Mouse (Mus musculus) intestine, postnatal 0 days (tissue): ENCODE results near the gene Gmds. TPM values are rescaled to one million over a fixed set of nuclear protein-coding genes. Genes with fewer than 3 reads are reported as not detected.

Source experiments
- ATAC-seq: fragments of 200-750 bp; cut with Nextera tagmentation; 2 replicates; pipeline ENCODE4 v1.8.0; 2017; ENCODE audit warnings: mild to moderate bottlenecking, moderate TSS enrichment, moderate library complexity
- H3K27ac ChIP-seq: fragments of 300-500 bp; sonication (generic); 2 replicates; pipeline ENCODE4 v1.5.1; 2014; ENCODE audit warnings: mild to moderate bottlenecking, low read depth, low read length, moderate library complexity
- H3K27me3 ChIP-seq: fragments of 300-500 bp; sonication (generic); replicated peaks from 2 replicates; pipeline ENCODE4 v1.6.1; 2014; ENCODE audit warnings: low read length, mixed read lengths; ENCODE audit not compliant: control insufficient read depth, insufficient read depth
- H3K36me3 ChIP-seq: fragments of 300-500 bp; sonication (generic); 2 replicates; pipeline ENCODE4 v1.6.1; 2014; ENCODE audit warnings: mild to moderate bottlenecking, moderate library complexity; ENCODE audit not compliant: control insufficient read depth, insufficient read depth
- H3K4me1 ChIP-seq: fragments of 300-500 bp; sonication (generic); replicated peaks from 2 replicates; pipeline ENCODE4 v1.6.1; 2014; ENCODE audit warnings: antibody characterized with exemption, low read length, mixed read lengths; ENCODE audit not compliant: control insufficient read depth, insufficient read depth
- H3K4me2 ChIP-seq: fragments of 300-500 bp; sonication (generic); replicated peaks from 2 replicates; pipeline ENCODE4 v1.6.1; 2014; ENCODE audit warnings: low read depth, mild to moderate bottlenecking, moderate library complexity
- H3K4me3 ChIP-seq: fragments of 300-500 bp; sonication (generic); 2 replicates; pipeline ENCODE4 v1.5.1; 2014; ENCODE audit warnings: low read depth, low read length
- H3K9ac ChIP-seq: fragments of 300-500 bp; sonication (generic); 2 replicates; pipeline ENCODE4 v1.6.1; 2014; ENCODE audit warnings: mild to moderate bottlenecking, low read depth, low read length
- H3K9me3 ChIP-seq: fragments of 300-500 bp; sonication (generic); 2 replicates; pipeline ENCODE4 v1.6.1; 2016; ENCODE audit warnings: mixed run types; ENCODE audit not compliant: control insufficient read depth
- CTCF ChIP-seq: sonication (generic); IDR thresholded peaks from 2 replicates; pipeline ENCODE4 v1.5.1; 2016; ENCODE audit warnings: low read depth, mild to moderate bottlenecking, control low read depth, antibody characterized with exemption, moderate library complexity
- WGBS: fragments of 180-500 bp; shearing (Covaris S2); extraction: QIAGEN DNeasy Blood & Tissue Kit; methylation state at CpG from one replicate; pipeline ENCODE4 v1.1.7; 2014; 5-methylcytosine and 5-hydroxymethylcytosine counted together
- polyA plus RNA-seq: library from polyadenylated mRNA; unstranded; fragments of >200 nt; fragmentation: Nextera tagmentation; extraction: Ambion mirVana; gene quantifications from 2 replicates; pipeline ENCODE4 v1.2.1, GENCODE M21; 2015

Gene Gmds
- polyA plus RNA-seq: 105 and 126 TPM in 2 replicates

DNA sequence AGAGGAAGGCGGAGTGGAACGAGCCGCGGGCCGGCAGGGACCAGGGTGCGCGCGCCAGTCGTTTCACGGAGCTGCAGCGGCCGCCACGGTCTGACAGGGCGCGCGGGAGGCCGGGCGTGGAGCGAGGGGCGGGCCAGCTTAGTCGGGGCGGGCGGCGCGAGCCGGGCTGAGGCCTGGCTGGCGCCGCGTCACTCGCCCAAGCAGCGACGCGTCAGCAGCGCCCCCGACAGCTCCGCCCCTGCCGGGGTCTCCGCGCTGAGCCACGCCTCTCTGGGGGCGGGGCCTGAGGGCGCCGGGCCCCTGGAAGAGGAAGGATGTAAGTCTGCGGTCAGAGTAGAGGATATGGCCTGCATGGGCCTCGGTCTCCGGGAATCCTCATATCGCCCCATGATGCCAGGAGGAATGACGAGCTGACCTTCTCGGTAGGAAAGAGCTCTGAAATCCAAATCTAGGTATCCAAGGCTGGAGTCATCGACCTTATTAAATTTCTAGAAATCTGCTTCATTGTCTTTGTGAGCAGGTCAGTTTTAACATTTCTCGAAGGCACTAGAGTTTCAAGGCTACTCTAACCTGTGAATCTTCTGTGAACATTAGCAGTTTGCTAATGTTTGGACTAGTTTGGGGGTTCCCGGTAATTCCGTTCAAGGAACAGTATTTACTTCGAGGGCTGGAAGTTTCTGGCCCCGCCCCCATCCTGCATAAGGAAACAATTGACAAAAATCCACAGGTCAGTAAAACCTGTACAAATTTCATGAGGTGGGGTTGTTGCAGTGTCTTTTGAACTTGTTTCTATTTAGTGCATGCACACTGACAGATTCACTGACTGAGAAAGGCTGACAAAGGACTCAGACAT is at the start of gene Gmds:
TSS of gene Gmds (minus strand) at position 228 of the 853 bp plus-strand sequence.
- no peak for TF ChIP-seq CTCF
- H3K9me3 ChIP-seq: no peaks in the 10 kb centered on the region
- peaks cover 1% of the 10 kb centered on the region; the same call in 1 of the 2 replicates for H3K36me3 ChIP-seq
- H3K27ac ChIP-seq: peak within 1 kb of the TSS; percentile 82
- WGBS: 2% methylated on average over 50 of the region's 55 CpGs
- H3K4me1 ChIP-seq: no peaks in the 10 kb centered on the region
- peak within 1 kb of the TSS; percentile 59 for H3K9ac ChIP-seq
- peak; percentile 96 for ATAC-seq
- peak within 1 kb of the TSS; percentile 55 for H3K4me3 ChIP-seq
- H3K27me3 ChIP-seq: no peaks in the 10 kb centered on the region
- peak within 1 kb of the TSS; percentile 83 for H3K4me2 ChIP-seq

DNA sequence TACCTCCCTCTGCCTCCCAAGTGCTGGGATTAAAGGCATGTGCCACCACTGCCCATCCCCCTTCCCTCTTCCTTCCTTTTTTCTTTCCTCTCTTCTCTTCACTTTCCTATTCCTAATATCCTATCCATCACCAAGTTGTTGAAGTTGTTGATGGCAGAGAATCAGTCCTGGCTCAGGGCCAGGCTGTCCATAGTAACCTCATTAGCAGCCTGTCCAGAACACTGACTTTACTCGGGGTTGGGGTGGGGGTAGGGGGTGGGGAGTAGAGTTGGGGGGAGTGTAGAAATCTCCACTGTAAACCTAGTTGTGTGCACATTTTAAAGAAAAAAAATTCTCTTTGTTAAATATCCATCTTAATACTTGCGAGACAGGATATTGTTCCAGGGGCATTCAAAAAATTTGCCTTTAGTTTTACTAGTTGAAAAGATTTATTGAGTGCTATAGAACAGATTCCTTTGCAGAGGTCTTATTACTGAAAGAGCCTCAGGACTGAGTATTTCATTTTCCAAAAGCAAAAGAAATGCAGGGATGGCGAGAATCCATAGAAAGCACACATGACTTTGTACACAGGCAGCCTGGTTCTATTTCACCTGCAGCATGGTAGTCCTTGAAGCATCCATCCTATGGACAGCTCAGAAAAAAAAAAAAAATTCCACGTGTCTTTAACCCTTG is 47.0 kb upstream of the Gmds start:
- no peak overlapping the region for H3K4me3 ChIP-seq
- ATAC-seq: no peak
- H3K27ac ChIP-seq: no peak overlapping the region
- TF ChIP-seq CTCF: no peak
- WGBS: 66% methylated on average over 4 of the region's 4 CpGs
- no peaks in the 10 kb centered on the region for H3K27me3 ChIP-seq
- H3K4me1 ChIP-seq: no peaks in the 10 kb centered on the region
- no peaks in the 10 kb centered on the region for H3K9me3 ChIP-seq
- no peaks in the 10 kb centered on the region for H3K36me3 ChIP-seq
- no peak overlapping the region for H3K4me2 ChIP-seq
- no peak overlapping the region for H3K9ac ChIP-seq

DNA sequence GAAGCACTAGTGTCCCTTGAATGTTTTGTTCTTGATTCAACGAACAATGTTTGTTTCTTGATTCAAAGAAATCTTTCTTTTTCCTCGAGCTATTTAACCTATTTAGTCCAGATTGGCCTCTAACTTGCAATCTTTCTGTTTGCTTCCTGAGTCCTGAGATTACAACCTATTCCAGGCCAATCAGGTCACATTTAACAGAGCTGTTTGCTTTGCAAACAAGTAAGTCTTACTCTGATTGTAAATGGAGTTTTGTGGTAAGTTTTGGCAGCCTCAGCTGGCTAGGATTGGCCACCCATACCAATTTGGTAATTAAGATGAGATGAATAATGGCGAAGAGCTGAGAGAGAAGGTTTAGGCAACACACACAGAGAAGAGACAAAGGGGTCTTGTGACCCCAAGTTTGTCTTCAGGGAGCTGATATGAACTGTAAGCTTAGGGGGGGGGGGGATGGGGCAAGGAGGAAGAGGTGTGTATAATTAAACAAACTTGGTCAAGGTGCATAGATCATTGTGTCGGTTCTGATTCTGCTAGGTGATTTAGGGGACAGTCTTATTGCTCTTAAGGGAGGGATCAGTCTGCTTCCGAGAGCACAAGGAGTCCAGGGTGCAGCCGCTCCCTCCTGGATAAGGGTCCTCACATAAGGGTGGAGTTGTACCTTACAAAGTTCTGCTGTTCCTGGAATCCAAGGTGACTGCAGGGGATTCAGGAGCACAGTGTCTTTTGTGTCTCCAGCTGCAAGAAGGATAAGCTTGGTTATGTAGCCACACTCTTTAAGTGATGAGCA is 43.9 kb upstream of the Gmds start:
- H3K4me2 ChIP-seq: peak overlapping the region; percentile 50; the same call in 1 of the 2 replicates
- H3K36me3 ChIP-seq: no peaks in the 10 kb centered on the region
- H3K9me3 ChIP-seq: no peaks in the 10 kb centered on the region
- TF ChIP-seq CTCF: no peak
- peak overlapping the region; percentile 42; the same call in 1 of the 2 replicates for H3K27ac ChIP-seq
- no peaks in the 10 kb centered on the region for H3K27me3 ChIP-seq
- ATAC-seq: peak; percentile 98
- H3K4me3 ChIP-seq: no peak overlapping the region
- 27% methylated on average over 6 of the region's 6 CpGs for WGBS
- no peak overlapping the region for H3K9ac ChIP-seq
- no peaks in the 10 kb centered on the region for H3K4me1 ChIP-seq

DNA sequence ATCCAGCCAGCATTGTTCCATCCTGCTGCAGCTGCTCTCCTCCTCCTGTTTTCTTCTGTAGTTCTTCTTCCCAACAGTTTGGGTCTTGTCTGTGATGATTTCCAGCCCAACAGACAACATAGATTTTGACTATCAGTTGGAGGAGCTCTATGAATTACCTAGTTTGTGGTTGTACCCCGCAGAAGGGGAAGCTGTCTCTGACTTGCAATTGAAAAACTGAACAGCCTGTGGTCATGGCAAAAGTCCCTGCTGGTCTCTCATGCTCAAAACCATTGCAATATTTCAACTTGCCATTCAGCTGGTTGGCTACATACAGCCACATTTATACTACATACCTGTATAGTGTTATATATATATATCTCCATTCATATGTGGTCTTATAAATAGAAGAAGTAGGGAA is 40.1 kb upstream of the Gmds start:
- Histone ChIP-seq H3K27ac (no peak overlapping the region), H3K4me3 (no peak overlapping the region), H3K36me3 (no peaks in the 10 kb centered on the region), H3K27me3 (no peaks in the 10 kb centered on the region), H3K4me1 (no peaks in the 10 kb centered on the region), H3K9me3 (no peaks in the 10 kb centered on the region), H3K9ac (no peak overlapping the region), H3K4me2 (no peak overlapping the region)
- WGBS: 93% methylated on average over 1 of the region's 1 CpGs
- no peak for ATAC-seq
- no peak for TF ChIP-seq CTCF

DNA sequence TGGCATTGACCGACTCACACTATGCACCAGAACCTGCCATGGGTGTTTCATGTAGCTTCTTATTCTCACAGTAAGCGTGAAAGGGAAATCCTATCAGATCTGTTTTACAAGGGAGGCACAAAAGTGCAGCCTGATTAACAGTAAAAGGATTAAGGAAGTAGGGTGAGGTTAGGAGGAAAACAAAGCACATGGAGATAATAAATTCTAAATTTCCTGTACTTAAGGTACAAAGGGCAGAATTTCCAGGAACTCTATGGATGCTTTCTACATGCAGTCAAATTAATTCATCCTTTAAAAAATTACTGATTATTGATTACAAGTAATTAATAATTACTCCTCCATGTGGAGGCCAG is 34.0 kb upstream of the Gmds start:
- Histone ChIP-seq H3K27me3 (no peaks in the 10 kb centered on the region), H3K27ac (peak overlapping the region; percentile 9; the same call in 1 of the 2 replicates), H3K9me3 (no peaks in the 10 kb centered on the region), H3K4me3 (no peak overlapping the region), H3K36me3 (no peaks in the 10 kb centered on the region), H3K4me1 (no peaks in the 10 kb centered on the region), H3K9ac (no peak overlapping the region), H3K4me2 (no peak overlapping the region; the same call in 1 of the 2 replicates)
- 30% methylated on average over 2 of the region's 2 CpGs for WGBS
- peak; percentile 80 for ATAC-seq
- TF ChIP-seq CTCF: no peak
